Mouse (Mus musculus): ENCODE data around the gene Pik3r4. TPM values are rescaled to one million over a fixed set of nuclear protein-coding genes. Genes with fewer than 3 reads are reported as not detected.
"Not testable (repeated sequence)": the region's sequence is repeated elsewhere in the genome, so short reads cannot be mapped to it uniquely, and the experiment has no call there.

Gene Pik3r4
- polyA plus RNA-seq (2012; rRNA removed): 16.6 and 16.9 TPM in 2 replicates

DNA sequence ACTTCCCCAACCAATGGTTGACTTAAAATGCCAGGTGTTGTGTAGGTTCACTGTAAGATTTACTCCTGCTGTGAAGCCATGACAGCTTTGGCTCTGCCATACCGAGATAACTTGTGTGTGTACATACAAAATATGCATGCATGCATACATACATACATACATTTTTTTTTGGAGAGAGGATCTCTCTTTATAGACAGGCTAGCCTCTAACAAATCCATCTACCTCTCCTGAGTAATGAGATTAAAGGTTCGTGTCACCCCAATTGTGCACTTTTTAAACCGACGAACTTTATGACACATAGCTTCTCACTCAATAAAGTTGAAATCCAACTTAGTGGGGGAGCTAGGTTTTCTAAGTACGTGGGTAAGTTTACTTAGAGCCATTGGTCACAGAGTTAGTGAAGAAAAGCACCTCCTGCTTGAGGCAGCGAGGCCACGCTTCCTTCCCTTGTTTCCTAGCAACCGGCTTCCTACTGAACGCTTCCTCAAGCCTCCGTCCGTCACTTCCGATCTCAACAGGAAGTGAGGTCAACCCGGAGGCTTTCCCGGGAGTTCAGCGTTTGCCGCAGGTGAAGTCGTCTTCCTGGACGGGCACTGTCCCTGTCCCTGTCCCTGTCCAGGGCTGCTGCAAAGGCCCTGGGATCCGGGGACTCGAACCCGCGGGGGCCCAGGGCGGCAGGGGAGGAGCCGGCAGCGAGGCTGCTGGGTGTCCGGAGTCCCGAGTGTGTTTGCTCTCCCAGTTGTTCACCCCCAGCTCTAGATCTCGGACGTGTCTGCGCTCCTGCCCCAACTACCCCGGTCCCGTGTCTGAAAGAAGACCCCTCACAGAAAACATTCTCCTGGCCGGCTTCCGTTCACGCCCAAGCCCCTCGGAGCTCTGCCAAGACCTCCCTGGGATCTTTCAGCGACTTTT is at the start of gene Pik3r4:
Gene Pik3r4 (plus strand): TSS at position 519 of the 912 bp plus-strand sequence.
- peak within 1 kb of the TSS; percentile 97 for H3K4me3 ChIP-seq (ENCODE audit: insufficient read depth, low read depth, low read length)
- H3K27ac ChIP-seq (ENCODE audit: insufficient read depth, low read depth, low read length): no peak within 1 kb of the TSS
- H3K4me1 ChIP-seq (ENCODE audit: control insufficient read depth, insufficient read depth, low read length): peaks cover 2% of the 10 kb centered on the region; the same call in 1 of the 2 replicates
- 6% methylated on average over 37 of the region's 37 CpGs for WGBS
- no peak for TF ChIP-seq CTCF (conservative IDR thresholded peaks at IDR 0.05; ENCODE audit: insufficient read depth, insufficient read length, low read depth, low read length)
- peak; percentile 67 for TF ChIP-seq POLR2A (IDR thresholded peaks at IDR 0.05; ENCODE audit: low read depth, low read length)
- peak; percentile 94 for DNase-seq
- no peaks in the 10 kb centered on the region for H3K27me3 ChIP-seq (replicated peaks; ENCODE audit: control insufficient read depth, insufficient read depth, low read length)
- H3K36me3 ChIP-seq (ENCODE audit: control insufficient read depth, insufficient read depth, low read length): no peaks in the 10 kb centered on the region

DNA sequence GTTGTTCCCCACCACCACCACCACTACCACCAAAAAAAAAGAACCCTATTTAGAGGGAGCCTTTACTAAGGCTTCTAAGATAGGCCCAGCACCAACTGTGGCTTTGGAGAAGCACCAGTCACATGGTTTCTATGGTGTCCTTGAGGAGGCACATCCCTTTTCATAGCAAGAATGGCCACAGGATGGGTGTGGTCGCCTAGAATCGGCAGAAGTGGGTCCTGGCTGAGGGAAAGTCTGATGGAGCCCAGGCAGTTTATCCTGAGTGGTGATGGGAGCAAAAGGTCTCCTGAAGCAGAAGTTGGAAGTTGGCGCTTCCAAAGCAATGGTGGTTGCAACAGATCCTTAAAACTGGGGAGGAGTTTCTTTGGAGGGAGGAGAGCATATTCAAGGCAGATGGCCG is 43.9 kb upstream of the Pik3r4 start:
- Histone ChIP-seq H3K27me3 (replicated peaks; ENCODE audit: control insufficient read depth, insufficient read depth, low read length) (no peaks in the 10 kb centered on the region; the same call in 1 of the 2 replicates), H3K4me1 (ENCODE audit: control insufficient read depth, insufficient read depth, low read length) (no peaks in the 10 kb centered on the region), H3K36me3 (ENCODE audit: control insufficient read depth, insufficient read depth, low read length) (no peaks in the 10 kb centered on the region), H3K27ac (ENCODE audit: insufficient read depth, low read depth, low read length) (no peak overlapping the region), H3K4me3 (ENCODE audit: insufficient read depth, low read depth, low read length) (no peak overlapping the region)
- WGBS: 79% methylated on average over 4 of the region's 4 CpGs
- DNase-seq: no peak
- TF ChIP-seq POLR2A (IDR thresholded peaks at IDR 0.05; ENCODE audit: low read depth, low read length) (no peak), CTCF (conservative IDR thresholded peaks at IDR 0.05; ENCODE audit: insufficient read depth, insufficient read length, low read depth, low read length) (no peak)

DNA sequence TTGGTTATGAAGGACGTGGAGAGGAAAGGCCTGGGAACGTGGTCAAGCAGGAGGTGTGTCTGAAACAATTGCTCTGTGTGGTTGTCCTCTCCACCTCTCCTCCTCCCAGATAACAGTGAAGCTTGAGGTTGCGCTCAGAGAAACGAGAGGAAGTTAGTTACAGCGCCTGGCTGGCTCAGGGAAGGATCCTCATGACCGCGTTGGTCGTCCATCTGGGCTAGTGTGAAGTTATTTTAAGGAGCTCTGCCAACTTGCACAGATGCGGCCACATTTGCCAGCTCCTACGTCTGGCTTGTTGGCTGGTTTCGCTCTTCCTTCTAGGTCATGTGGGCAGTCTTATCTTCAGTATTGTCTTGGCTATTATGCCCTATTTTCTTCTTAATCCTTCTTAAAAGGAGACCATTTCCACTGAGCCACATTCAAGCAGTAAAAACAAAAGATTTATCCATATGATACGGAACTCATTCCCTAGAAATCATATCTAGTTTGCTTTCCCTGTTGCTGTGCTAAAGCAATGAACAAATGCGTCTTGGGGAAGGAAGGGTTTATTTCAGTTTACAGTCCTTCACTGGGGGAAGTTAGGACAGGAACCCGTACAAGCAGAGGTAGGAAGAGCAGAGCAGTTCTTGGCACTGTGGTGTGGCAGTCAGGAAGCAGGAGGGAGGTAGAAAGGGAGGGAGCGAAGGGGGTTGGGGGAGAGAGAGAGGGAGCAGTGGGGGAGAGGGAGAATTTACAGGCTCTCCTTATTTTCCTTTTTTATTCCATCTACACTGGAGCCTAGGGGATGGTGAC is 30.6 kb upstream of the Pik3r4 start:
- DNase-seq: peak; percentile 53
- WGBS: 62% methylated on average over 15 of the region's 15 CpGs
- Histone ChIP-seq H3K27me3 (replicated peaks; ENCODE audit: control insufficient read depth, insufficient read depth, low read length) (no peaks in the 10 kb centered on the region), H3K4me3 (ENCODE audit: insufficient read depth, low read depth, low read length) (no peak overlapping the region), H3K4me1 (ENCODE audit: control insufficient read depth, insufficient read depth, low read length) (peaks cover 4% of the 10 kb centered on the region; the same call in 1 of the 2 replicates), H3K36me3 (ENCODE audit: control insufficient read depth, insufficient read depth, low read length) (no peaks in the 10 kb centered on the region), H3K27ac (ENCODE audit: insufficient read depth, low read depth, low read length) (no peak overlapping the region)
- TF ChIP-seq CTCF (conservative IDR thresholded peaks at IDR 0.05; ENCODE audit: insufficient read depth, insufficient read length, low read depth, low read length) (no peak), POLR2A (IDR thresholded peaks at IDR 0.05; ENCODE audit: low read depth, low read length) (no peak)

DNA sequence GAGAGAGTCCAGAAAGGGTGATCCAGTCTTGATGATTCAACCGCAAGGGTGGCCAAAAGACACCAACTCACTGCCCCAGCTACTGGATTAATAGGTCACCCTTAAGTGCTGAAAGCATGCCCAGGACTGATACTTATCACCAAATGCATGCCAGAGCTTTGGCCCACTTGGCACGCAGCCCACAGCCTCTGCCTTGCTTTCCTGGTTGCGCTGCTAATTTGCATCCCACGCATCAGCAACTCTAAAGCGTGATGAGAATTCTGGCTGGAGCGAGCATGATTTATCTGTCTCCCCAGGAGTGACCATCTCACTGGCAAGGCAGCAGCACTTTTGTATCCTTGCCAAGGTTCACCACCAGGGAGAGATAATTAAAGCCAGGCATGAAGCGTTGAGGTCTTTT is 29.9 kb upstream of the Pik3r4 start:
- TF ChIP-seq POLR2A (IDR thresholded peaks at IDR 0.05; ENCODE audit: low read depth, low read length) (no peak), CTCF (conservative IDR thresholded peaks at IDR 0.05; ENCODE audit: insufficient read depth, insufficient read length, low read depth, low read length) (no peak)
- H3K27me3 ChIP-seq (replicated peaks; ENCODE audit: control insufficient read depth, insufficient read depth, low read length): no peaks in the 10 kb centered on the region
- H3K4me1 ChIP-seq (ENCODE audit: control insufficient read depth, insufficient read depth, low read length): peaks cover 4% of the 10 kb centered on the region; the same call in 1 of the 2 replicates
- H3K36me3 ChIP-seq (ENCODE audit: control insufficient read depth, insufficient read depth, low read length): no peaks in the 10 kb centered on the region
- 27% methylated on average over 7 of the region's 7 CpGs for WGBS
- no peak overlapping the region for H3K27ac ChIP-seq (ENCODE audit: insufficient read depth, low read depth, low read length)
- H3K4me3 ChIP-seq (ENCODE audit: insufficient read depth, low read depth, low read length): no peak overlapping the region
- peak; percentile 90 for DNase-seq

DNA sequence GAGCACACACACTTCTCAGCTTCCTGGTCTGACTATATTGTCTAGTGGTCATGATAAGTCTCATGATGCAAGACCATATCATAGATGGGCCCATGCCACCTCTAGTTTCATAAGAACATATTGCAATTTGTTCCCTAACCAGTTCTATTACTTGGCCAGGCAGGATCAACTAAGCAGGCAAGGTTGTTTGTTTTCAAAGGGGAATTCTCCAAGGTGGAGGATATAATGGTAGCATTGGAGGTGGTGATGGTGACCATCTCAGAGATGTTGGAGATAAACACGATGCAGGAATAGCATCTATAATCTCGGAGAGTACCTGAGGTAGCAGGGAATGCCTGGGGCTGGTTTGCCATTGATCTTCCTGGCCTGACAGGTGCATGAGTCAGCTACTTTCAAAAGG is 26.8 kb upstream of the Pik3r4 start:
- WGBS: 66% methylated on average over 2 of the region's 2 CpGs

DNA sequence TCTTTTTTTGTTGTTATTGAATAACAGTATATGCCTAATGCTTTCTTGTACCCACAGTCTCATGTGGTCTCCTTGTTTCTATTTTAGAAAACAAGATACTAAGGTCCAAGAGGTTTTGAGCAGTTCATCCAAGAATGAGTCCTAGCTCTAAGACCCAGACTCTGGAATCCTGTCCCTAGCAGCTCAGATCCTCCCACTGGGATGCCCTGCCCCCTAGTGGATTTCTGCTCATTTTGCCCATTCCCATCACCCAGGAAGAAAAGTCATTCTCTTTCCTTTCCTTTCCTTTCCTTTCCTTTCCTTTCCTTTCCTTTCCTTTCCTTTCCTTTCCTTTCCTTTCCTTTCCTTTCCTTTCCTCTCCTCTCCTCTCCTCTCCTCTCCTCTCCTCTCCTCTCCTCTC is 25.5 kb upstream of the Pik3r4 start:
- not testable (repeated sequence) for H3K36me3 ChIP-seq (ENCODE audit: control insufficient read depth, insufficient read depth, low read length); H3K27ac ChIP-seq (ENCODE audit: insufficient read depth, low read depth, low read length); H3K4me1 ChIP-seq (ENCODE audit: control insufficient read depth, insufficient read depth, low read length); H3K27me3 ChIP-seq (replicated peaks; ENCODE audit: control insufficient read depth, insufficient read depth, low read length); H3K4me3 ChIP-seq (ENCODE audit: insufficient read depth, low read depth, low read length)
- peak; percentile 84 for TF ChIP-seq CTCF (conservative IDR thresholded peaks at IDR 0.05; ENCODE audit: insufficient read depth, insufficient read length, low read depth, low read length)
- DNase-seq: peak; percentile 63

More for the DNA sequence above, 26.8 kb upstream of the Pik3r4 start:
- DNase-seq: no peak
- TF ChIP-seq CTCF (conservative IDR thresholded peaks at IDR 0.05; ENCODE audit: insufficient read depth, insufficient read length, low read depth, low read length) (no peak), POLR2A (IDR thresholded peaks at IDR 0.05; ENCODE audit: low read depth, low read length) (no peak)
- no peak overlapping the region for H3K27ac ChIP-seq (ENCODE audit: insufficient read depth, low read depth, low read length)
- H3K27me3 ChIP-seq (replicated peaks; ENCODE audit: control insufficient read depth, insufficient read depth, low read length): no peaks in the 10 kb centered on the region
- no peak overlapping the region for H3K4me3 ChIP-seq (ENCODE audit: insufficient read depth, low read depth, low read length)
- no peaks in the 10 kb centered on the region for H3K36me3 ChIP-seq (ENCODE audit: control insufficient read depth, insufficient read depth, low read length)
- H3K4me1 ChIP-seq (ENCODE audit: control insufficient read depth, insufficient read depth, low read length): peaks cover 4% of the 10 kb centered on the region; the same call in 1 of the 2 replicates

DNA sequence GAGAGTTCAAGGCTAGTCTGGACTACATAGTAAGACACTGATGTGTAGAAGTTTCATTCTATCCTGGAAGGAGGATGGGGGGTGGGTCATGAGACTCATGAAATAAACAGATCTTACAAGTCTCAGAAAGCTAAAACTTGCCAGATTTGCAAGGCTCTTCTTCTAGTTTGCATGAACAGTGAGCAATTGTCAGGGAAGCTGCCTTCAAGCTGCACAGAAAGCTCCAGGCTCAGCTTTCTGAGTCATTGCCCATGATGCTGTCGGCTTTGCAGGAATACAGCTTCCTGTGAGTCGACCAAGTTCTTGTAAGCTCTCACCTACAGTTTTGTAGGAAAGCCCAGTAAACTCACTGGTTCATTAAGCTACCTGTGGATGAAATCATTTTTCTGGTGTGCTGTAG is 8.8 kb upstream of the Pik3r4 start:
- H3K4me3 ChIP-seq (ENCODE audit: insufficient read depth, low read depth, low read length): no peak overlapping the region
- H3K36me3 ChIP-seq (ENCODE audit: control insufficient read depth, insufficient read depth, low read length): no peaks in the 10 kb centered on the region
- H3K27me3 ChIP-seq (replicated peaks; ENCODE audit: control insufficient read depth, insufficient read depth, low read length): no peaks in the 10 kb centered on the region
- WGBS: 82% methylated on average over 2 of the region's 2 CpGs
- no peak for DNase-seq
- no peak overlapping the region for H3K27ac ChIP-seq (ENCODE audit: insufficient read depth, low read depth, low read length)
- TF ChIP-seq CTCF (conservative IDR thresholded peaks at IDR 0.05; ENCODE audit: insufficient read depth, insufficient read length, low read depth, low read length) (no peak), POLR2A (IDR thresholded peaks at IDR 0.05; ENCODE audit: low read depth, low read length) (no peak)
- H3K4me1 ChIP-seq (ENCODE audit: control insufficient read depth, insufficient read depth, low read length): no peaks in the 10 kb centered on the region

DNA sequence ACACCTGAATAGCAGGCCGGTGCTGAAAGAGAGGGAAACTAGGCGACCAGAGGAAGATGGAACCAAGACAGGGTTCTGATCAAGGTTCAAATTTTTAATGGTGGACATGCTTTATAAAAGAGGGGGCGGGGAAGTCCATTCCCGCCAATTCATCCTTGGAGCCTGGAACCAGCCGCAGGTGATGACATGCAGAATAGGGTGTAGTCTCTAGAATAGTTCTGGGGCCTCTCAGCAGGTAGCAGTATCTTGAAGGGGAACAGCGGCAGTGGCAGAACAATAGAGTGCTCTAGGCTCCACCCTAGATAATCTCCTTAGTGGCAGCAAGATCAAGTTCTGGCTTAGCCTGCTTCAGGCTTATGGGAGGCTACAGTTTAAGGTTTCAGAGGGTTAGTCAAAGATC is 1.4 kb upstream of the Pik3r4 start:
- DNase-seq; H3K36me3 ChIP-seq (ENCODE audit: control insufficient read depth, insufficient read depth, low read length); H3K27me3 ChIP-seq (replicated peaks; ENCODE audit: control insufficient read depth, insufficient read depth, low read length); H3K4me3 ChIP-seq (ENCODE audit: insufficient read depth, low read depth, low read length); H3K27ac ChIP-seq (ENCODE audit: insufficient read depth, low read depth, low read length); H3K4me1 ChIP-seq (ENCODE audit: control insufficient read depth, insufficient read depth, low read length): not testable (repeated sequence)
- 90% methylated on average over 6 of the region's 6 CpGs for WGBS

Data from kidney, adult 2 months (tissue).